Mouse (Mus musculus): Measurements from ENCODE around the gene Gpc2. TPM values are rescaled to one million over a fixed set of nuclear protein-coding genes. Genes with fewer than 3 reads are reported as not detected.

The Gpc2 gene
- total and polyA plus RNA-seq, 2 experiments from 2014 or later, result 50.5 to 134 TPM

- H3K4me2 ChIP-seq (ENCODE audit: low read depth, low read length, poor library complexity, severe bottlenecking), result no peak overlapping the region
- H3K4me3 ChIP-seq (ENCODE audit: low read depth, low read length), result no peak overlapping the region
- ATAC-seq (ENCODE audit: low FRiP score), result no peak
- H3K9me3 ChIP-seq (ENCODE audit: low read length), result no peaks in the 10 kb centered on the region
- no peaks in the 10 kb centered on the region for H3K4me1 ChIP-seq (ENCODE audit: insufficient read depth, low read length)
- H3K27me3 ChIP-seq (ENCODE audit: insufficient read depth, low read length), result no peaks in the 10 kb centered on the region
- TF ChIP-seq CTCF (IDR thresholded peaks at IDR 0.05), result no peak
- H3K36me3 ChIP-seq (ENCODE audit: insufficient read depth, low read length), result no peaks in the 10 kb centered on the region
- DNase-seq (ENCODE audit: low spot score), result no peak
- no peak overlapping the region for H3K9ac ChIP-seq (replicated peaks; ENCODE audit: low read length, poor library complexity, severe bottlenecking)
- H3K27ac ChIP-seq (ENCODE audit: low read depth, low read length), result no peak overlapping the region
- 86% methylated on average over 2 of the region's 2 CpGs for WGBS
Observed at GRCm38 (mm10) chr5:138233778-138234177, 46.0 kb downstream of the Gpc2 start.

GRCm38 (mm10) chr5:138229511-138229910 lies 50.3 kb downstream of the Gpc2 start:
- no peak for TF ChIP-seq CTCF (IDR thresholded peaks at IDR 0.05)
- DNase-seq (ENCODE audit: low spot score) (no peak), ATAC-seq (ENCODE audit: low FRiP score) (no peak)
- Histone ChIP-seq H3K9me3 (ENCODE audit: low read length) (no peaks in the 10 kb centered on the region), H3K9ac (replicated peaks; ENCODE audit: low read length, poor library complexity, severe bottlenecking) (no peak overlapping the region), H3K4me1 (ENCODE audit: insufficient read depth, low read length) (no peaks in the 10 kb centered on the region), H3K4me3 (ENCODE audit: low read depth, low read length) (no peak overlapping the region), H3K27me3 (ENCODE audit: insufficient read depth, low read length) (no peaks in the 10 kb centered on the region), H3K4me2 (ENCODE audit: low read depth, low read length, poor library complexity, severe bottlenecking) (no peak overlapping the region), H3K27ac (ENCODE audit: low read depth, low read length) (no peak overlapping the region), H3K36me3 (ENCODE audit: insufficient read depth, low read length) (no peaks in the 10 kb centered on the region)
- WGBS, result 94% methylated on average over 3 of the region's 3 CpGs

DNA sequence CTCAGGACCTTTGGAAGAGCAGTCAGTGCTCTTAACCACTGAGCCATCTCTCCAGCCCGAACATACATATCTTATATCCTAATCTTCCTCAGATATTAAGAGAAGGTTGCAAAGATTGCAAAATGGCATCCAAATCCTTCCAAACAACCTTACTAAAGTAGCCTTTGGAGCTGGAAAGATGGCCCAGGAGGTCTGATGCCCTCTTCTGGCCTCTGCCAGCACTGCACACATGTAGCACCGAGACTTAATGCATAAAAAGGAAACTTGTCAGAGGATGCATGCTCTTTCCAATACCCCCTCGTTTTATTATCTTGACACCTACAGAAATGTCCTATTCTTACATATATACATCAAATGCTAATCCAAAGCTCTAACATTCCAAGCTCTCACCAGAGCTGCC lies 51.8 kb downstream of the Gpc2 start:
- 48% methylated on average over 3 of the region's 3 CpGs for WGBS
- Histone ChIP-seq H3K4me3 (ENCODE audit: low read depth, low read length) (no peak overlapping the region), H3K4me1 (ENCODE audit: insufficient read depth, low read length) (no peaks in the 10 kb centered on the region), H3K27ac (ENCODE audit: low read depth, low read length) (no peak overlapping the region), H3K36me3 (ENCODE audit: insufficient read depth, low read length) (no peaks in the 10 kb centered on the region), H3K9me3 (ENCODE audit: low read length) (no peaks in the 10 kb centered on the region), H3K27me3 (ENCODE audit: insufficient read depth, low read length) (no peaks in the 10 kb centered on the region), H3K4me2 (ENCODE audit: low read depth, low read length, poor library complexity, severe bottlenecking) (no peak overlapping the region), H3K9ac (replicated peaks; ENCODE audit: low read length, poor library complexity, severe bottlenecking) (no peak overlapping the region)
- ATAC-seq (ENCODE audit: low FRiP score), result no peak
- peak; percentile 5 for DNase-seq (ENCODE audit: low spot score)
- peak; percentile 59 for TF ChIP-seq CTCF (IDR thresholded peaks at IDR 0.05)

DNA sequence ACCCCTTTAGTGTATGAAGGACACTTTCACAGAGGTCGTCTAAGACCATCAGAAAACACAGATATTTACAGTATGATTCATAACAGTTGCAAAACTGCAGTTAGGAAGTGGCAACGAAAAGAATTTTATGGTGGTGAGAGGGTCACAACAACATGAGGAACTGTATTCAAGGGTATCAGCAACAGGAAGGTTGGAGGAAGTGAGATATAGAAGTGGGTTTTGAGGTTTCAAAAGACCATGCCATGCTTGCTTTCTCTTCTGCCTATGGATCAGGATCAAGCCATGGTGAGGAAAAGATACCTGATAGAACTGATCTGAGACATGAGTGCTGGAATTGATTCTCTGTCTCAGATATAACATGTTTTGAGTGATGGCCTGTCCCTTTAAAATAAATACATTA lies 52.4 kb downstream of the Gpc2 start:
- Histone ChIP-seq H3K27ac (ENCODE audit: low read depth, low read length) (no peak overlapping the region), H3K4me3 (ENCODE audit: low read depth, low read length) (no peak overlapping the region), H3K4me2 (ENCODE audit: low read depth, low read length, poor library complexity, severe bottlenecking) (no peak overlapping the region), H3K4me1 (ENCODE audit: insufficient read depth, low read length) (no peaks in the 10 kb centered on the region), H3K27me3 (ENCODE audit: insufficient read depth, low read length) (no peaks in the 10 kb centered on the region), H3K9me3 (ENCODE audit: low read length) (no peaks in the 10 kb centered on the region), H3K36me3 (ENCODE audit: insufficient read depth, low read length) (no peaks in the 10 kb centered on the region), H3K9ac (replicated peaks; ENCODE audit: low read length, poor library complexity, severe bottlenecking) (no peak overlapping the region)
- 67% methylated on average over 2 of the region's 2 CpGs for WGBS
- no peak for TF ChIP-seq CTCF (IDR thresholded peaks at IDR 0.05)
- no peak for DNase-seq (ENCODE audit: low spot score)
- ATAC-seq (ENCODE audit: low FRiP score), result no peak

DNA sequence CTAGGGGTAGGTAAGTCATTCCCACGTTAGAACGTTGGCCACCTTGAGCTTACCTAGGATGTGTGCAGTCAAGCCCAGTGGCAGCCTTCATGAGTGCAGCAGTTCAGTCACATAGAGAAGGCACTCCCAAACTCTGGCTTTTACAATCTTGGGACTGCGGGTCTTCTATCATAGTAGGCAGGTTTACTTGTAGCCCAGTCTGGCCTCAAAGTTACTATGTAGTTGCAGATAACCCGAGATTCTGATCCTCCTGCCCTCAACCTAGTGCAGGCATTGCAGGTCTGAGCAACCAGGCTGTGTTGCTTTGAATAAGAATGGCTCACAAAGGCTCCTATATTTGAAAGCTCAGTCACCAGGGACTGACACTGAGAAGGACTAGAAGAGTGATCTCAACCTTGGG lies 53.3 kb downstream of the Gpc2 start:
- Histone ChIP-seq H3K36me3 (ENCODE audit: insufficient read depth, low read length) (no peaks in the 10 kb centered on the region), H3K4me2 (ENCODE audit: low read depth, low read length, poor library complexity, severe bottlenecking) (no peak overlapping the region), H3K9me3 (ENCODE audit: low read length) (no peaks in the 10 kb centered on the region), H3K4me3 (ENCODE audit: low read depth, low read length) (no peak overlapping the region), H3K27ac (ENCODE audit: low read depth, low read length) (no peak overlapping the region), H3K4me1 (ENCODE audit: insufficient read depth, low read length) (no peaks in the 10 kb centered on the region), H3K27me3 (ENCODE audit: insufficient read depth, low read length) (no peaks in the 10 kb centered on the region), H3K9ac (replicated peaks; ENCODE audit: low read length, poor library complexity, severe bottlenecking) (no peak overlapping the region)
- DNase-seq (ENCODE audit: low spot score), result no peak
- ATAC-seq (ENCODE audit: low FRiP score), result no peak
- no peak for TF ChIP-seq CTCF (IDR thresholded peaks at IDR 0.05)
- 79% methylated on average over 4 of the region's 4 CpGs for WGBS

DNA sequence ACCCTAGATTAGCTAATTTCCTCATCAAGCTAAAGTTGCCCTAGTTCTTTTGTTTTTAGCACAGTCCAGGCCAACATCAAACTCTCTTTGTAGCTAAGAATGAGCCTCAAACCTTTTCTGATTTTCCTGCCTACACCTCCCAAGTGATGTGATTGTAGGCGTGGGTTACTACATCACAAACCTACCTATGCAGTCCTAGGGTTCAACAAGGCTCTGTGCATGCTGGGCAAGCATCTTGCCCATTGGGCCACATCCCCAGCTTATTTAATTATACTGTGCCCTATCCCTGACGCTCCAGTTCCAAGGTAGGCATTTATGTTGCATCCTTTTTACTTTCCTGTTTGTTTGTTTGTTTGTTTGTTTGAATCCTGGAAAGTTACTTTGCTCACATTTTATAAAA lies 54.1 kb downstream of the Gpc2 start, which contains the start of gene Nxpe5:
Gene Nxpe5, plus strand, starts transcription at position 199 of the 400 bp plus-strand sequence.
- no peak for ATAC-seq (ENCODE audit: low FRiP score)
- DNase-seq (ENCODE audit: low spot score), result no peak
- H3K9ac ChIP-seq (replicated peaks; ENCODE audit: low read length, poor library complexity, severe bottlenecking), result no peak within 1 kb of the TSS
- no peaks in the 10 kb centered on the region for H3K9me3 ChIP-seq (ENCODE audit: low read length)
- H3K27me3 ChIP-seq (ENCODE audit: insufficient read depth, low read length), result no peaks in the 10 kb centered on the region
- H3K27ac ChIP-seq (ENCODE audit: low read depth, low read length), result no peak within 1 kb of the TSS
- 51% methylated on average over 2 of the region's 2 CpGs for WGBS
- H3K4me3 ChIP-seq (ENCODE audit: low read depth, low read length), result no peak within 1 kb of the TSS
- no peaks in the 10 kb centered on the region for H3K36me3 ChIP-seq (ENCODE audit: insufficient read depth, low read length)
- H3K4me1 ChIP-seq (ENCODE audit: insufficient read depth, low read length), result no peaks in the 10 kb centered on the region
- H3K4me2 ChIP-seq (ENCODE audit: low read depth, low read length, poor library complexity, severe bottlenecking), result no peak within 1 kb of the TSS
- no peak for TF ChIP-seq CTCF (IDR thresholded peaks at IDR 0.05)

Other genes with a start within 250 kb of the Gpc2 start
- gene Smok3c, start 226.8 kb downstream of the Gpc2 start, total RNA-seq (2014; rRNA removed), result not detected in 2 replicates
- not detected in 2 replicates for gene Smok3c, start 226.8 kb downstream of the Gpc2 start, polyA plus RNA-seq (2015; fragmentation: Nextera tagmentation; extraction: Ambion mirVana)
- 40.4 and 45.3 TPM in 2 replicates for gene Zkscan1, start 194.9 kb downstream of the Gpc2 start, total RNA-seq (2014; rRNA removed)
- gene Zkscan1, start 194.9 kb downstream of the Gpc2 start, polyA plus RNA-seq (2015; fragmentation: Nextera tagmentation; extraction: Ambion mirVana), result 11.4 and 11.6 TPM in 2 replicates
- 20.7 and 22.1 TPM in 2 replicates for gene Zscan21, start 163.1 kb downstream of the Gpc2 start, total RNA-seq (2014; rRNA removed)
- 54.3 and 57.1 TPM in 2 replicates for gene Zscan21, start 163.1 kb downstream of the Gpc2 start, polyA plus RNA-seq (2015; fragmentation: Nextera tagmentation; extraction: Ambion mirVana)
- gene Zfp113, start 124.3 kb downstream of the Gpc2 start, total RNA-seq (2014; rRNA removed), result 6.4 and 7.2 TPM in 2 replicates
- 7.0 and 7.3 TPM in 2 replicates for gene Zfp113, start 124.3 kb downstream of the Gpc2 start, polyA plus RNA-seq (2015; fragmentation: Nextera tagmentation; extraction: Ambion mirVana)
- 50.9 and 54.3 TPM in 2 replicates for gene Cops6, start 118.9 kb downstream of the Gpc2 start, total RNA-seq (2014; rRNA removed)
- gene Cops6, start 118.9 kb downstream of the Gpc2 start, polyA plus RNA-seq (2015; fragmentation: Nextera tagmentation; extraction: Ambion mirVana), result 283 and 299 TPM in 2 replicates
- gene Ap4m1, start 108.0 kb downstream of the Gpc2 start, total RNA-seq (2014; rRNA removed), result 60.8 and 62.6 TPM in 2 replicates
- gene Ap4m1, start 108.0 kb downstream of the Gpc2 start, polyA plus RNA-seq (2015; fragmentation: Nextera tagmentation; extraction: Ambion mirVana), result 17.2 and 17.5 TPM in 2 replicates
- 27.8 and 31.0 TPM in 2 replicates for gene Mcm7, start 107.6 kb downstream of the Gpc2 start, total RNA-seq (2014; rRNA removed)
- 37.9 and 39.6 TPM in 2 replicates for gene Mcm7, start 107.6 kb downstream of the Gpc2 start, polyA plus RNA-seq (2015; fragmentation: Nextera tagmentation; extraction: Ambion mirVana)
- 61.1 and 90.3 TPM in 2 replicates for gene Taf6, start 92.6 kb downstream of the Gpc2 start, total RNA-seq (2014; rRNA removed)
- 49.0 and 49.8 TPM in 2 replicates for gene Taf6, start 92.6 kb downstream of the Gpc2 start, polyA plus RNA-seq (2015; fragmentation: Nextera tagmentation; extraction: Ambion mirVana)
- 11.7 and 14.0 TPM in 2 replicates for gene Cnpy4, start 92.5 kb downstream of the Gpc2 start, total RNA-seq (2014; rRNA removed)
- gene Cnpy4, start 92.5 kb downstream of the Gpc2 start, polyA plus RNA-seq (2015; fragmentation: Nextera tagmentation; extraction: Ambion mirVana), result 21.7 and 21.8 TPM in 2 replicates
- 15.6 and 16.2 TPM in 2 replicates for gene Mblac1, start 85.7 kb downstream of the Gpc2 start, total RNA-seq (2014; rRNA removed)
- 11.2 and 11.9 TPM in 2 replicates for gene Mblac1, start 85.7 kb downstream of the Gpc2 start, polyA plus RNA-seq (2015; fragmentation: Nextera tagmentation; extraction: Ambion mirVana)
- gene Nxpe5, start 54.1 kb downstream of the Gpc2 start, total RNA-seq (2014; rRNA removed), result not detected in 2 replicates
- gene Nxpe5, start 54.1 kb downstream of the Gpc2 start, polyA plus RNA-seq (2015; fragmentation: Nextera tagmentation; extraction: Ambion mirVana), result not detected in 2 replicates
- gene Lamtor4, start 24.5 kb downstream of the Gpc2 start, total RNA-seq (2014; rRNA removed), result 59.1 and 79.6 TPM in 2 replicates
- gene Lamtor4, start 24.5 kb downstream of the Gpc2 start, polyA plus RNA-seq (2015; fragmentation: Nextera tagmentation; extraction: Ambion mirVana), result 99.8 and 104 TPM in 2 replicates
- 73.1 and 79.2 TPM in 2 replicates for gene BC037034, start 16.0 kb downstream of the Gpc2 start, total RNA-seq (2014; rRNA removed)
- 15.4 and 17.3 TPM in 2 replicates for gene BC037034, start 16.0 kb downstream of the Gpc2 start, polyA plus RNA-seq (2015; fragmentation: Nextera tagmentation; extraction: Ambion mirVana)
- gene Gal3st4, start 7.2 kb downstream of the Gpc2 start, total RNA-seq (2014; rRNA removed), result 0.71 and 1.4 TPM in 2 replicates
- 1.7 TPM in 2 replicates for gene Gal3st4, start 7.2 kb downstream of the Gpc2 start, polyA plus RNA-seq (2015; fragmentation: Nextera tagmentation; extraction: Ambion mirVana)
- gene Gm43720, start within 50 bp of the Gpc2 start, total RNA-seq (2014; rRNA removed), result 0.11 TPM in 1 of 2 replicates, not detected in the other
- gene Gm43720, start within 50 bp of the Gpc2 start, polyA plus RNA-seq (2015; fragmentation: Nextera tagmentation; extraction: Ambion mirVana), result 0.05 TPM in 1 of 2 replicates, not detected in the other
- gene Stag3, start 235 bp upstream of the Gpc2 start, total RNA-seq (2014; rRNA removed), result 22.5 and 33.2 TPM in 2 replicates
- gene Stag3, start 235 bp upstream of the Gpc2 start, polyA plus RNA-seq (2015; fragmentation: Nextera tagmentation; extraction: Ambion mirVana), result 8.8 and 9.6 TPM in 2 replicates
- gene Pvrig, start 62.0 kb upstream of the Gpc2 start, total RNA-seq (2014; rRNA removed), result 0.55 TPM in 1 of 2 replicates, not detected in the other
- gene Pvrig, start 62.0 kb upstream of the Gpc2 start, polyA plus RNA-seq (2015; fragmentation: Nextera tagmentation; extraction: Ambion mirVana), result not detected in 2 replicates
- 46.9 and 51.1 TPM in 2 replicates for gene Zfp157, start 161.5 kb upstream of the Gpc2 start, total RNA-seq (2014; rRNA removed)
- 44.4 and 45.3 TPM in 2 replicates for gene Zfp157, start 161.5 kb upstream of the Gpc2 start, polyA plus RNA-seq (2015; fragmentation: Nextera tagmentation; extraction: Ambion mirVana)